Mouse (Mus musculus) kidney, adult 2 months (tissue): ENCODE results near the gene Ifngr2. TPM values are rescaled to one million over a fixed set of nuclear protein-coding genes. Genes with fewer than 3 reads are reported as not detected.

Experiments
- DNase-seq: peaks from one replicate; pipeline ENCODE4 v3.0.0; 2021
- H3K27ac ChIP-seq: fragments of 200-500 bp; 2 replicates; pipeline ENCODE4 v1.5.1; 2012; ENCODE audit warnings: low read depth, low read length, control low read depth, inconsistent platforms; ENCODE audit not compliant: insufficient read depth
- H3K27me3 ChIP-seq: fragments of 200-500 bp; replicated peaks from 2 replicates; pipeline ENCODE4 v1.6.1; 2012; ENCODE audit warnings: mild to moderate bottlenecking, moderate library complexity, low read length, inconsistent platforms; ENCODE audit not compliant: control insufficient read depth, insufficient read depth
- H3K36me3 ChIP-seq: fragments of 200-500 bp; 2 replicates; pipeline ENCODE4 v1.6.1; 2012; ENCODE audit warnings: mild to moderate bottlenecking, moderate library complexity, low read length, inconsistent platforms; ENCODE audit not compliant: control insufficient read depth, insufficient read depth
- H3K4me1 ChIP-seq: fragments of 200-500 bp; 2 replicates; pipeline ENCODE4 v1.6.1; 2011; ENCODE audit warnings: low read length; ENCODE audit not compliant: control insufficient read depth, insufficient read depth
- H3K4me3 ChIP-seq: fragments of 200-500 bp; 2 replicates; pipeline ENCODE4 v1.5.1; 2011; ENCODE audit warnings: mild to moderate bottlenecking, low read depth, low read length, control low read depth; ENCODE audit not compliant: insufficient read depth
- CTCF ChIP-seq: fragments of 200-500 bp; conservative IDR thresholded peaks from 2 replicates; pipeline ENCODE4 v1.5.1; 2011; ENCODE audit warnings: low read depth, mild to moderate bottlenecking, control low read depth, low read length, moderate library complexity, mixed read lengths; ENCODE audit not compliant: insufficient read depth, insufficient read length
- POLR2A ChIP-seq: fragments of 200-500 bp; IDR thresholded peaks from one replicate; pipeline ENCODE4 v1.6.1; 2011; ENCODE audit warnings: low read depth, low read length, control low read depth
- WGBS: fragments of 180-500 bp; shearing (Covaris S2); methylation state at CpG from one replicate; pipeline ENCODE4 v1.1.7; 2018; 5-methylcytosine and 5-hydroxymethylcytosine counted together
- polyA plus RNA-seq: library from polyadenylated mRNA; depleted of rRNA; stranded (reverse); fragments of >200 nt; gene quantifications from 2 replicates; pipeline ENCODE4 v1.2.3, GENCODE M21; 2012; rRNA removed

The Ifngr2 gene
- polyA plus RNA-seq, 1 experiment, result 17.7 TPM

- no peaks in the 10 kb centered on the region for H3K27me3 ChIP-seq
- H3K4me3 ChIP-seq, result no peak overlapping the region
- no peaks in the 10 kb centered on the region; the same call in 1 of the 2 replicates for H3K4me1 ChIP-seq
- WGBS, result 50% methylated on average over 9 of the region's 9 CpGs
- no peak overlapping the region for H3K27ac ChIP-seq
- TF ChIP-seq CTCF, result no peak
- no peak for TF ChIP-seq POLR2A
- H3K36me3 ChIP-seq, result no peaks in the 10 kb centered on the region
- DNase-seq, result peak; percentile 71
These were observed 62.8 kb downstream of the Ifngr2 start for GRCm38 (mm10) chr16:91609501-91610245.

- H3K27me3 ChIP-seq, result no peaks in the 10 kb centered on the region
- H3K4me1 ChIP-seq, result no peaks in the 10 kb centered on the region
- H3K4me3 ChIP-seq, result no peak overlapping the region
- DNase-seq, result no peak
- H3K27ac ChIP-seq, result no peak overlapping the region
- 72% methylated on average over 11 of the region's 11 CpGs for whole genome bisulfite sequencing
- H3K36me3 ChIP-seq, result no peaks in the 10 kb centered on the region
- TF ChIP-seq CTCF, result no peak
- no peak for TF ChIP-seq POLR2A
These were observed 64.4 kb downstream of the Ifngr2 start for GRCm38 (mm10) chr16:91611248-91611647.

- no peaks in the 10 kb centered on the region for H3K36me3 ChIP-seq
- TF ChIP-seq POLR2A (no peak), CTCF (no peak)
- DNase-seq, result no peak
- no peak overlapping the region for H3K27ac ChIP-seq
- no peak overlapping the region for H3K4me3 ChIP-seq
- 70% methylated on average over 5 of the region's 5 CpGs for WGBS
- H3K4me1 ChIP-seq, result no peaks in the 10 kb centered on the region
- H3K27me3 ChIP-seq, result no peaks in the 10 kb centered on the region
These were observed 65.7 kb downstream of the Ifngr2 start for GRCm38 (mm10) chr16:91612525-91612924.

- Histone ChIP-seq H3K27me3 (no peaks in the 10 kb centered on the region), H3K4me3 (no peak overlapping the region), H3K27ac (no peak overlapping the region), H3K36me3 (no peaks in the 10 kb centered on the region), H3K4me1 (no peaks in the 10 kb centered on the region)
- TF ChIP-seq POLR2A (no peak), CTCF (no peak)
- 80% methylated on average over 6 of the region's 6 CpGs for WGBS
- DNase-seq, result no peak
These were observed 67.7 kb downstream of the Ifngr2 start for GRCm38 (mm10) chr16:91614552-91614951.

Other genes starting within 250 kb of the Ifngr2 start
- gene Ifnar2, start 174.3 kb upstream of the Ifngr2 start, polyA plus RNA-seq, result 54.5 and 57.1 TPM in 2 replicates
- not detected in 2 replicates for gene Gm21970, start 155.4 kb upstream of the Ifngr2 start, polyA plus RNA-seq
- 65.8 and 66.0 TPM in 2 replicates for gene Il10rb, start 140.9 kb upstream of the Ifngr2 start, polyA plus RNA-seq
- gene Ifnar1, start 61.8 kb upstream of the Ifngr2 start, polyA plus RNA-seq, result 20.8 and 22.2 TPM in 2 replicates
- 39.2 and 40.7 TPM in 2 replicates for gene Tmem50b, start 50.7 kb downstream of the Ifngr2 start, polyA plus RNA-seq
- 3.9 and 5.9 TPM in 2 replicates for gene Dnajc28, start 72.0 kb downstream of the Ifngr2 start, polyA plus RNA-seq
- gene Gart, start 99.9 kb downstream of the Ifngr2 start, polyA plus RNA-seq, result 30.3 and 39.4 TPM in 2 replicates
- gene Son, start 100.4 kb downstream of the Ifngr2 start, polyA plus RNA-seq, result 78.0 and 81.9 TPM in 2 replicates
- gene Donson, start 141.7 kb downstream of the Ifngr2 start, polyA plus RNA-seq, result 2.3 and 2.5 TPM in 2 replicates
- gene Cryzl1, start 181.9 kb downstream of the Ifngr2 start, polyA plus RNA-seq, result 29.5 and 31.1 TPM in 2 replicates
- 20.5 and 22.9 TPM in 2 replicates for gene Itsn1, start 182.2 kb downstream of the Ifngr2 start, polyA plus RNA-seq